Mouse (Mus musculus) frontal cortex, adult 2 months (tissue): ENCODE results near the gene Ttc7b. TPM values are rescaled to one million over a fixed set of nuclear protein-coding genes. Genes with fewer than 3 reads are reported as not detected.

ENCODE experiments used
- DNase-seq, 2 experiments: peaks; one replicate each; pipeline ENCODE4 v3.0.0; 2022; ENCODE audit warnings: low spot score in 1 of 2; ENCODE audit errors: extremely low spot score in 1 of 2
- polyA plus RNA-seq: library from polyadenylated mRNA; depleted of rRNA; stranded (reverse); fragments of >200 nt; gene quantifications from 2 replicates; pipeline ENCODE4 v1.2.3, GENCODE M21; 2012

Gene Ttc7b
- polyA plus RNA-seq, 1 experiment: 194 TPM

DNA sequence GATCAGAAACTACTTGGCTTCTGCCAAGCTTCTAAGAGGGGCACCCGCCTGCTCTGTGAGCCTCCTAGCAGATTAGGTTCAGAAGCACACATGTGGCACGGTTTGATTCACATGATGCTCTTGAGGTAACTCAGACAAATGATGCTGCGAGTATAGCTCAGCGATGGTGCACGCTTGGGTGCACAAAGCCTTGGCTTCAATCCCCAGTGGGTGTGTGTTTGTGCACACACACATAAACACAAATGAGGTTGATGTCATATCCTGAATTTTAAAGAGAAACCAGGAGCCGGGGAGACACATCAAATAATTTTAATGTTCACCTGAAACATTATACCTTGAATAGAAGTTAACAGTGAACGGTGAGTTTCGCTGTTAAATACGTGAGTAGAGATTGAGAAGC is 6.6 kb upstream of the Ttc7b start:
- DNase-seq: no peak

DNA sequence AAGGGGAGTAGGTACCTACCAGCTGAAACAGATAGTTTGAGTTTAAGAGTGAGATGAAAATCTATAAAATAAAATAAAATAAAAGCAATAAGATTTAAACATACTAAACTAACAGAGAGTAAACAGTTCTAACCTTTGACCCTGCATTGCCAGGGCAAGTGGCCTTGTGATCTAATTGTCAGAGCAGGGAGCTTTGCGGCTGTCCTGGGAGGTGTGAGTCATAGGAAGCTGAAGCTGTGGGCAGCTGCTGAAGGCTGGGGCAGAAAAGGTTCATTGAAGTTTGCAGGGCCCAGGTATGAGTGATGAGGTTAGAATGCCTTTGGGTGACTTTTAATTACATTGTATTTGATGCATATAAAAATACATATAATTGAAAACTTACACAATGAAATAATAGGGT is 5.3 kb upstream of the Ttc7b start:
- no peak for DNase-seq

DNA sequence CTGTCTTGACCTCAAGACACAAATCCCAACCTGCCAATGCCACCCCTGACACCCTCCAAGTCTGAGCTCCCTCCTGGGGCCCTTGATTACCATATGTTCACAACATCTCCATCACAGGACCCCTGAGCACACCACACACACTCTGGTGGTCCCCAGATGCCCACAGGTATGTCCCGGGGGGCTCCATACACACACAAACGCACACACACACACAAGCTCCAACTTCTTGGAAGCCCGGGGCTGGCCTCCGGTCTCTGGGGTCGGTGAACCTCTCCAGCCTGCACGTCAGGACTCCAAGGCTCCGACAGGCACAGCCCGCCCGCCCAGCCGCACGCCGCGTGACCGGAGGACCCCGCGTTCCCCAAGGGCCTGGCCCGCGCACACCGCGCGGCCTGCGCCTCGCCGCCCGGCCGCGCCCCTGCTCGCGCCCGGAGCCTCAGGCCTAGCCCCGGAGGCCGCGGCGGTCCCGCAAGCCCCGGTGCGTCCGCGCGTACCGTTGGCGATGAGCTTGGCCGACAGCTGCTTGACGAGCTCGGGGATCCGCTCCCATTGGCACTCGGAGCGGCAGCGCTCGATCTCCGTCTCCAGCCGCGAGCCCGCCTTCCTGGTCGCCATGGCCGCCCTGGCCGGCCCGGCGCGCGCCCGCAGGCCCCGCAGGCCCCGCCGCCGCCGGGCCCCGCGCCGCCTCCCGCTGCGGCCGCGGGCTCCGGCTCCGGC is 391 bp downstream of the Ttc7b start:
- DNase-seq: no peak

GRCm38 (mm10) chr12:100519684-100520076 is 946 bp downstream of the Ttc7b start:
- no peak for DNase-seq

- DNase-seq: no peak
Observed at GRCm38 (mm10) chr12:100517371-100517770, 3.3 kb downstream of the Ttc7b start.

DNA sequence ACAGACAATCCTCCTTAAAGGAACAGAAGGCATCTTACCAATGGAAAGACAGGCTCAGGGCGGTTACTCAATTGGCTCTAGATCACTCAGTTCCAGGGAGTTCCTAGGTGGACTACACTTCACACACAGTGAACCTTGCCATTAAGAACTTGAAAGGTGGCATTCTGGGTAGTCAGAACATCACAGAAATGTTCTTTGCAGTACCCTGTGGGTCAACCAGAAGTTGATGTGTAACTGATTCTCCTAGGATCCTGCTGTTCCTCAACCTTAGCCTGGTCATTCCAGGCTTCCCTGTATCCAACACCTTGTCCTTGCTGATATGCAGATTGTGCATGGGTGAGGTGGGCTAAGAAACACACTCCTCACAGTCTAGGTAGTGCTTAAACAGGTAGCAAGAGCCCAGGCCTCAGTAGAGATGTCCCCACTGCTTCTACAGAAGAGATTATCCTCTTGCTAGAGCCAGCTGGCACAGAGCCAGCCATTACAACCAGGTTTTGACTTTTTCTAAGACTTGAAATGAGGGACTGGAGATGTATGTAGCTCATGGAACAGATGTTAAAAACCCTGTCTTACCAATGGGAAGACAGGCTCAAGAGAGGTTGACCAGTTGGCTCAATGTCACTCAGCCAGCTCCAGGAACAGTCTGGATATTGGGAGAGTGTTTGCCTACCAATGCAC is 4.3 kb downstream of the Ttc7b start:
- DNase-seq: no peak

GRCm38 (mm10) chr12:100515493-100515892 is 5.1 kb downstream of the Ttc7b start:
- DNase-seq: no peak

GRCm38 (mm10) chr12:100514611-100515010 is 6.0 kb downstream of the Ttc7b start:
- DNase-seq: no peak

DNA sequence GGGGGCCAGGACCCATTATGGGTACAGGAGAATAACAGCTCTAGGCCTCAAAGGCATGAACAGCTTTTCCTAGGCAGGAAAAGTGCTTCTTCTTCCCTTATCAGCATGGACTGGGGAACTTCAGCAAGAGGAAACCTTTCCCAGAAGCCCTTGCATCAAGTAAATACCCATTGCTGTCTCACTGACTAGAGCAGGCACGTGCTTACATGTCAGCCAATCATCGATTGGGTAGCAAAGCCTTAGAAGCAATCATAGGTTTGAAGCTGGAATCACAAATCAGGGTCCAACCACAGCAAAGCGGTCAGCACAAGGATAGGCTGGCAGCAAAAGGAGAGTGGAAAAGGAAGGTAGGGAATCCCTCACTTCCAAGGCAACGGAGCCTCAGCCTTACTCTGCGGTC is 7.5 kb downstream of the Ttc7b start:
- DNase-seq: no peak

- DNase-seq: no peak
Observed at GRCm38 (mm10) chr12:100512641-100513040, 8.0 kb downstream of the Ttc7b start.

DNA sequence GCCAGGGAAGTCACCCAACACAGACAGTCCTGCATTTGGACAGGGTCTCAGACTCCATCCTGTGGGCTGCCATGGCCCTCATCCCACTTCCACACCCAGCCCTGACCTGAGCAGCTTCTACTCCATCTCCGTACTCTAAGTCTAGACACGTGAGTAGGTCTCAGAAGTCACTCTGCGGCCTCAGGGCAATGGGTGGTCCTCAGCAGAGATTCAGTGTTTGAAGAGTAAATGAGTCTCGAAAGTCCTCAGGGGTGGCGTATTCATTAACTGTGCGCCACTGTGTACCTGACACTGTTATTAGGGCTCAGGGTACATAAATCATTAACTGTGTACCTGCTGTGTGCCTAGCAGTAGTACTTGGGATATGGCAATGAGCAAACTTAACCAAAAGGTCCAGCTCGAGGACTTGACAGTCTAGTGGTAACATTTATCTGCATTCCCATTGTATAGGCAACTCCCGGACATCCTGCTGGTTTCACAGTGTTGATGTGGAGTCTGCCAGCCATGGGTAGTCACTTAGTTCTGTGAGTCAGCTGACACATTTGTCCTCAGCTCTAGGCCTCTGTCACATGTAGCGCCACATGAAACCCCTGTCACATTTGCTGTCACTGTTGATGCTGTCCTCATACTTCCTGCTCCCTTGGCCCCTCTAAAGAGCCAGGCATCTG is 10.9 kb downstream of the Ttc7b start:
- DNase-seq: no peak

DNA sequence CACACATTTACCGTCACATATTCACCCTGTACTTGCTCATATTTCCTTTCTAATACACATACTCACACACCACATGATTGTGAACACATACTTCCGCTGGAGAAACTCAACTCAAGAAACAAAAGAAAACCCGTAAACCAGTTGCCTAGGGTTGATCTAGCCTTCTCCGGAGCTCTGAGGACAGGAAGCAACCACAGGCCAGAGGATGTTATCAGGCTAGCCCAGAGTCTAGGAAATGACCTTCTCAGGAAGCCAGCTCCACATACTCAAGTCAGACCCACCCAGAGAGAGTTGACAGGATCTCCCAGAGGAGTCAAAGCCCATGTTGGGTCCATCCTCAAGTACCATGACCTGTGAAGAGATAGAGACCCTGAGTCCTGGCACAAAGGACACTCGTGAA is 12.0 kb downstream of the Ttc7b start:
- no peak for DNase-seq

GRCm38 (mm10) chr12:100505484-100505883 is 15.1 kb downstream of the Ttc7b start:
- no peak for DNase-seq

DNA sequence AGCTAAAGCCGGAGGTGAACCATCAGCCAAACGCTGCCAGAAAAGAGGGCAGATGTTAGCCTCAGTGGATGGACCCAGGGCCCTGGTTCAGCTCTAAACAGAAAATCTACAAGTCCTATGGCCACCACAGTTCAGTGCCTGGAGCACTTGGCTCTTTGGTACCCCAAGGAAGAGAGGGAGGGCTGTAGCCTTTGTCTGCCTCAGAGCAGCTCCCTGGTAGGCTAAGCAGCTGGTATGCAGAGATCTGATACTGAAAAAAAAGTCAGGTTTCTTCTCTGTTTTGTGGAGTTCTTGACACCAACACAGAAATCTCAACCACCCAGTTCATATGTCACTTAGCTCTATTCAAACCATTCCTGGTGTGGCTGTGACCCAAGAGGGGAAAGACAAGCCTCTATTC is 16.0 kb downstream of the Ttc7b start:
- no peak for DNase-seq

DNA sequence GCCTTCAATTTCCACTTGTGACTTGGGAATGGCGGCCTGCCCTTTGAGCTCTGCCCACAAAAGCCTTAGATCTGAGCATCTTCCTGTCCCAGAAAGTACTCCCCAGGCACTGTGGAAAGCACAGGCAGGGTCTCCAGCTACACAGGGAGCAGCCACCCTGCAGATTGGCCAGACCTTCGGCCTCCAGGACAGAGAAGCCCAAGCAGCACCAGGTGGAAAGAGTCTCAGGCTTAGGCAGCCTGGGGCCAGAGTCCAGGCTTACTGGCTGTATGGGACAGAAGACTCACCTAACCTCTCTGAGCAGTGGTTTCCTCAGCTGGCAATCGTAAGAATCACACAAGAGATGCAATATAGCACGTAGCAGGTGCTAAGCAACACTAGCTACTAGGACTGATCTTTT is 17.0 kb downstream of the Ttc7b start:
- no peak for DNase-seq

GRCm38 (mm10) chr12:100502544-100502943 is 18.1 kb downstream of the Ttc7b start:
- DNase-seq: no peak

DNA sequence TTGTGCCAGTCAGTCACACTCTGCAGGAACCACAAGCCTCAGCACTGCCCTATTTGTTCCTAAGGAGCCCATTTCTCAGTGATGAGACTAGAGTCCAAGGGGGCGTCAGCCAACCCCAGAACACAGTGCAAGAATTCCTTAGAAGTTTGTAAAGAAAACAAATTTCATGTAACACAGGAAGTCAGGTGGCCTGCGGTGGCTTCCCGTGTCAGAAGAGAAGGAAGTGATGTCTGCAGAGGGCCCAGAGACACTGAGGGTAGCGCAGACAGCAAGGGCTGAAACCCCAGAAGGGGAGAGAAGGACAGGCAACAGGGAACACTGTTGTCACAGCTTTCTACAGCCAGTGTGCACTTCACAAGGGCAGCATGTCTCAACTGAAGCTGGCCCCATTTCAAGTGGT is 19.4 kb downstream of the Ttc7b start:
- no peak for DNase-seq

GRCm38 (mm10) chr12:100499469-100499868 is 21.2 kb downstream of the Ttc7b start:
- no peak for DNase-seq

DNA sequence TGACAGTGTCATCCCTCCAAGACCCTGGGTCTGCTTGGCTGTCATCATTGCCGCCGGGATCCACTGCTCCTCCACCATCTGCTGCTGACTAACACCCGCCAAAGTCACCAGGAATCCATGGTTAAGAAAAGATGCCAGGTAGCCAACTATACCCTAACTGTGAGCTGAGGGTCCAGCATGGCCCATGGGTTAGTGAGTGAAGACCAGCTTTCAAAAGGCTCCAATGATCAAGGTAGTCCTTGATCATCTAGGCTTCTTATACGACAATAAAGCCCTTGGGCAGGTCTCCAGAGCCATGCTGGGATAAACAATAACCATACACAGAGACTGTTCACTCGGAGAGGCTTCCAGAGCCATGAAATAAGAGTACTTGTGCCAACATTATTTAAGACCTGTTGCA is 22.6 kb downstream of the Ttc7b start:
- no peak for DNase-seq

DNA sequence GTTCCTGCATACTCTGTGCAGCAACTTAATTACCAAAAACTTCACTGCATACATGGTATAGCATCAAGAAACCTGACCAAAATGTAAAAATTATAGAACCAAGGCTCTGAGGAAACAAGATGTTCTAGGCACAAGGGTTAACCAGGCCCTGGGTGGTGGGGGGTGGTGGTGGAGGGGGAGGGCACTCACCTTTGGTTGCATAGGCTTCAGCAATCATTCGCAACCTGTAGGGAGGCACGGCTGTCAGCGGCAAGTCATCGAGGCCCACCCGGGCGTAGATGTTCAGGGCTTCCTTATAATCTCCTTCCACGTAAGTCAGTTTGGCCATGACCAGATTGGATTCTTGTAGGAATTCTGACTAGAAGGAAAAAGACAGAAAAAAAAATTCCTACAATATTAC is 25.5 kb downstream of the Ttc7b start:
- DNase-seq: no peak

DNA sequence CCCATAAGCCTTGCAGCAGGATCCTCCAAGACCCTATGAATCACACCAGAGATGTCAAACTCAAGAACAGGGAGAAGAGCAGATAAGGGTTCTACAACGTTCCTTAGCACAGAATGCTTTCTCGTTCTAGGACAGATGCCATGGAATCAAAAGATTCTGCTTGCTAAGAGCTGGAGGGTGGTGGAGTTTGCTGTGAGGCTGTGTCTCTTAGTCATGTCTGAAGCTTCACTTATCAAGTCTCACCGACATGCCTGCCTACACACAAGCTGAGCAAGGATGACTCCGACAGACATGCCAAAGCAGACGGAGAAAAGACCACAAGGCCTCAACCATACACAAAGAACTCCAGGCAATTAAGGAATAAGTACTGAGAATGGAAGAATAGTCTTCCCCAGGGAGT is 27.4 kb downstream of the Ttc7b start:
- DNase-seq: peak; percentile 74 to 79

DNA sequence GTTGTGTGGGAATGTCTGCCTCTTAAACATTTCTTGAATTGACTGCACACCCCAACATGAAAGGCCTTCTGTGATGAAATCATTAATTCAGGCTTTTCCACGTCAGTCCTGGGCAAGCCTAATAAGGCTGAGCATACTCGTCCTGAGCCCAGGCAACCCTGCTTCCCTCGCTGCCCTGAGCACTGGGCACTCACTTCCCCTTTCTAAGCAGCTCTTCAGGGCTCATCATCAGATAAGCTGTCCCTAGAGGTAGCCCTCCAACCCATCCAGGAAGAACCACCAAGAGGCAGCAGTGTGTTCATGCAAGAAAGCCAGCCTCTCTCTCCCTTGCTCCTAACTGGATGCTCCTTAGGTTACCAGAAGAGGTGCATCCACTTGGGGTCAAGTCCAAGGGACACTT is 27.9 kb downstream of the Ttc7b start:
- no peak for DNase-seq
